Mouse (Mus musculus) CH12.LX (cell line): ENCODE measurements around the gene Kalrn. TPM values are rescaled to one million over a fixed set of nuclear protein-coding genes. Genes with fewer than 3 reads are reported as not detected.

Source experiments
- DNase-seq: peaks from one replicate; pipeline ENCODE4 v3.0.0-alpha.2; 2013; ENCODE audit errors: extremely low read depth
- H3K27ac ChIP-seq: 2 replicates; pipeline ENCODE4 v1.5.1; 2012; ENCODE audit warnings: low read depth, mild to moderate bottlenecking, control low read depth, moderate library complexity; ENCODE audit not compliant: insufficient read depth
- H3K27me3 ChIP-seq: replicated peaks from 2 replicates; pipeline ENCODE3; 2012; ENCODE audit warnings: inconsistent platforms
- H3K36me3 ChIP-seq, 2 experiments: replicated peaks in 1 of 2; 2 replicates each; pipeline versions ENCODE3 to v1.6.1; 2012; ENCODE audit warnings: inconsistent platforms in 1 of 2, low read length in 1 of 2, mild to moderate bottlenecking in 1 of 2, mixed read lengths in 1 of 2, moderate library complexity in 1 of 2; ENCODE audit not compliant: control insufficient read depth in 1 of 2, insufficient read depth in 1 of 2
- H3K4me1 ChIP-seq, 2 experiments: 2 replicates each; pipeline ENCODE4 v1.6.1; 2012; ENCODE audit warnings: inconsistent platforms in 1 of 2, moderate library complexity in 1 of 2; ENCODE audit not compliant: insufficient read depth in 2 of 2, control insufficient read depth in 1 of 2
- H3K4me2 ChIP-seq: 2 replicates; pipeline ENCODE4 v1.6.1; 2012; ENCODE audit warnings: low read depth, mild to moderate bottlenecking, control low read depth; ENCODE audit not compliant: poor library complexity, insufficient read depth, severe bottlenecking
- H3K4me3 ChIP-seq, 3 experiments: fragments of 150-350 bp in 1 of 3; sonication (generic) in 1 of 3; replicated peaks in 1 of 3; 2 replicates each; pipeline versions ENCODE3 to v1.5.1; 2011 to 2012; ENCODE audit warnings: low read depth in 2 of 3, low read length in 2 of 3, mild to moderate bottlenecking in 2 of 3, moderate library complexity in 2 of 3, control low read depth in 1 of 3, improper control_type of control experiment in 1 of 3, inconsistent platforms in 1 of 3, mixed read lengths in 1 of 3; ENCODE audit not compliant: poor library complexity in 1 of 3
- H3K79me2 ChIP-seq: replicated peaks from 2 replicates; pipeline ENCODE4 v1.6.1; 2012; ENCODE audit warnings: mild to moderate bottlenecking, moderate library complexity; ENCODE audit not compliant: control insufficient read depth, poor library complexity, insufficient read depth, severe bottlenecking; ENCODE audit errors: extremely low read depth
- H3K9ac ChIP-seq: 2 replicates; pipeline ENCODE4 v1.6.1; 2012; ENCODE audit warnings: low read depth, mild to moderate bottlenecking, control low read depth, moderate library complexity; ENCODE audit not compliant: insufficient read depth
- H3K9me3 ChIP-seq: replicated peaks from 2 replicates; pipeline ENCODE3; 2012; ENCODE audit warnings: low read length, inconsistent platforms, mixed read lengths
- E2F4 ChIP-seq: IDR thresholded peaks from 2 replicates; pipeline ENCODE4 v1.6.1; 2011; ENCODE audit warnings: low read depth, low read length, improper control_type of control experiment; ENCODE audit not compliant: insufficient replicate concordance
- GABPA ChIP-seq: IDR thresholded peaks from 2 replicates; pipeline ENCODE4 v1.6.1; 2012; ENCODE audit warnings: low read depth, low read length, improper control_type of control experiment, inconsistent platforms; ENCODE audit not compliant: insufficient replicate concordance
- HCFC1 ChIP-seq: IDR thresholded peaks from 2 replicates; pipeline ENCODE4 v1.6.1; 2012; ENCODE audit warnings: low read depth, mild to moderate bottlenecking, inconsistent platforms, low read length, improper control_type of control experiment
- KAT2A ChIP-seq: IDR thresholded peaks from 2 replicates; pipeline ENCODE4 v1.6.1; 2012; ENCODE audit warnings: low read length, improper control_type of control experiment, inconsistent platforms; ENCODE audit not compliant: insufficient replicate concordance
- MAFK ChIP-seq: IDR thresholded peaks from 2 replicates; pipeline ENCODE4 v1.6.1; 2011; ENCODE audit warnings: low read length, improper control_type of control experiment; ENCODE audit not compliant: insufficient replicate concordance
- MAX ChIP-seq: IDR thresholded peaks from 2 replicates; pipeline ENCODE4 v1.6.1; 2011; ENCODE audit warnings: low read length, improper control_type of control experiment
- MAZ ChIP-seq: IDR thresholded peaks from 2 replicates; pipeline ENCODE4 v1.6.1; 2012; ENCODE audit warnings: low read depth, mild to moderate bottlenecking, inconsistent platforms, low read length, improper control_type of control experiment, moderate library complexity
- NELFE ChIP-seq: IDR thresholded peaks from 2 replicates; pipeline ENCODE4 v1.6.1; 2011; ENCODE audit warnings: low read depth, low read length, improper control_type of control experiment
- NRF1 ChIP-seq: IDR thresholded peaks from 2 replicates; pipeline ENCODE4 v1.6.1; 2014; ENCODE audit warnings: low read depth, mild to moderate bottlenecking, inconsistent platforms, low read length, improper control_type of control experiment, moderate library complexity
- PAX5 ChIP-seq: IDR thresholded peaks from 2 replicates; pipeline ENCODE4 v1.6.1; 2012; ENCODE audit warnings: low read length, inconsistent platforms, mixed read lengths
- POLR2A ChIP-seq: IDR thresholded peaks from 2 replicates; pipeline ENCODE4 v1.6.1; 2011; ENCODE audit warnings: low read depth, mild to moderate bottlenecking, improper control_type of control experiment, low read length
- POLR2AphosphoS2 ChIP-seq: IDR thresholded peaks from 2 replicates; pipeline ENCODE4 v1.6.1; 2011; ENCODE audit warnings: low read depth, low read length, improper control_type of control experiment
- RAD21 ChIP-seq: IDR thresholded peaks from 2 replicates; pipeline ENCODE4 v1.6.1; 2011; ENCODE audit warnings: low read depth, mild to moderate bottlenecking, low read length, improper control_type of control experiment, moderate library complexity
- SIN3A ChIP-seq: IDR thresholded peaks from 2 replicates; pipeline ENCODE4 v1.6.1; 2012; ENCODE audit warnings: low read length, improper control_type of control experiment, inconsistent platforms
- UBTF ChIP-seq: IDR thresholded peaks from 2 replicates; pipeline ENCODE4 v1.6.1; 2012; ENCODE audit warnings: low read depth, mild to moderate bottlenecking, inconsistent platforms, low read length, improper control_type of control experiment, moderate library complexity
- USF2 ChIP-seq: conservative IDR thresholded peaks from 2 replicates; pipeline ENCODE4 v1.6.1; 2011; ENCODE audit warnings: low read depth, low read length, improper control_type of control experiment
- ZC3H11A ChIP-seq: IDR thresholded peaks from 2 replicates; pipeline ENCODE4 v1.6.1; 2012; ENCODE audit warnings: low read depth, mild to moderate bottlenecking, inconsistent platforms, low read length, improper control_type of control experiment
- ZMIZ1 ChIP-seq: IDR thresholded peaks from 2 replicates; pipeline ENCODE4 v1.6.1; 2012; ENCODE audit warnings: low read depth, mild to moderate bottlenecking, inconsistent platforms, low read length, improper control_type of control experiment
- dilution Hi-C: fragments of 300-500 bp; cut with MboI; formaldehyde crosslinking; loops from 2 replicates; pipeline ENCODE4 v1.14.3; 2020; ENCODE audit warnings: low sequenced_read_pairs; ENCODE audit not compliant: extremely low pct_unique_long_range_greater_than_20kb, extremely low pct_ligation_motif_present
- in situ Hi-C: fragments of 300-500 bp; cut with MboI; formaldehyde crosslinking; loops from 3 replicates; pipeline ENCODE4 v1.14.3; 2019; ENCODE audit warnings: low sequenced_read_pairs, low pct_ligation_motif_present, low pct_unique_long_range_greater_than_20kb, mixed read lengths
- polyA plus RNA-seq: library from polyadenylated mRNA; unstranded; fragments of >175 nt; gene quantifications from 2 replicates; pipeline ENCODE4 v1.2.1, GENCODE M21; 2012; ENCODE audit warnings: low read depth; ENCODE audit not compliant: insufficient read length
- total RNA-seq, 2 experiments: library from RNA; depleted of rRNA; stranded (reverse); fragments of 300-350 nt in 1 of 2; fragments of >200 nt in 1 of 2; gene quantifications; 2 replicates each; pipeline ENCODE4 v1.2.3; 2012 to 2014

Kalrn gene
- total and polyA plus RNA-seq, 3 experiments: 0.08 to 0.09 TPM; not detected in 1

GRCm38 (mm10) chr16:34228661-34229060, 344.7 kb downstream of the Kalrn start:
- no peak overlapping the region for H3K27ac ChIP-seq
- peaks cover 83% of the 10 kb centered on the region for H3K27me3 ChIP-seq
- no peak overlapping the region for H3K9ac ChIP-seq
- no peak overlapping the region for H3K4me3 ChIP-seq
- H3K79me2 ChIP-seq: no peaks in the 10 kb centered on the region
- no peaks in the 10 kb centered on the region for H3K4me1 ChIP-seq
- in situ Hi-C loops: no loop called here
- TF ChIP-seq UBTF: no peak
- no peak for DNase-seq
- H3K36me3 ChIP-seq: no peaks in the 10 kb centered on the region
- H3K4me2 ChIP-seq: no peak overlapping the region
- dilution Hi-C loops: no loop called here
- no peaks in the 10 kb centered on the region for H3K9me3 ChIP-seq

DNA sequence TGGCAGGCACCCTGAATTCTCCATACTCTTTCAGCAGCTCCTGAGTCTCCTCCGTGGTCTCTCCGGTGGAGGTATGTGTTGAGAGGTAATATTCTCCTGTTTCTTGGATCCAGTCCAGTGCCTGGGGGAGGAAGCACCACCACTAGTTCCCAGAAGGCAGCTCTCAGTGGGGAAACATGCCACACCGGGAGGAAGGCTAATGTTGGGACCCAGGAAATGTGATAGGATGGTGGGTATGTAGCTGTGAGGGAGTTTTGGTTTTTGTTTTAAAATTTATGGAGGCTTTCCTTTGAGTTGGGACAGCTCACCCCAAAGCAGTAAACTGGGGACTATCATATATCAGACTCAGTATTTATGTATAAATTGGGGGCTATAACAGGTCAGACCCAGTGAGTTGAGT, 361.2 kb downstream of the Kalrn start:
- H3K4me1 ChIP-seq: peaks cover 5 to 9% of the 10 kb centered on the region in 2 experiments
- H3K79me2 ChIP-seq: no peaks in the 10 kb centered on the region
- H3K4me3 ChIP-seq: no peak overlapping the region
- peaks cover 64% of the 10 kb centered on the region for H3K27me3 ChIP-seq
- H3K4me2 ChIP-seq: no peak overlapping the region
- no peak for DNase-seq
- in situ Hi-C loops: no loop called here
- no peaks in the 10 kb centered on the region for H3K36me3 ChIP-seq
- no peaks in the 10 kb centered on the region for H3K9me3 ChIP-seq
- no peak overlapping the region for H3K9ac ChIP-seq
- no peak overlapping the region for H3K27ac ChIP-seq
- no peak for TF ChIP-seq POLR2A
- TF ChIP-seq MAFK: no peak
- TF ChIP-seq GABPA: no peak
- no peak for TF ChIP-seq ZC3H11A
- TF ChIP-seq HCFC1: no peak
- no peak for TF ChIP-seq E2F4
- TF ChIP-seq KAT2A: no peak
- TF ChIP-seq MAX: no peak
- TF ChIP-seq USF2: no peak
- no peak for TF ChIP-seq ZMIZ1
- TF ChIP-seq POLR2AphosphoS2: no peak
- no peak for TF ChIP-seq PAX5
- TF ChIP-seq NELFE: no peak
- TF ChIP-seq SIN3A: no peak
- dilution Hi-C loops: no loop called here

GRCm38 (mm10) chr16:34211243-34211642, 362.1 kb downstream of the Kalrn start:
- no peak overlapping the region for H3K27ac ChIP-seq
- TF ChIP-seq GABPA (no peak), ZMIZ1 (no peak), MAZ (no peak), POLR2AphosphoS2 (no peak), RAD21 (no peak), ZC3H11A (no peak), NRF1 (no peak)
- no peaks in the 10 kb centered on the region for H3K79me2 ChIP-seq
- H3K4me3 ChIP-seq: no peak overlapping the region
- dilution Hi-C loops (no loop called here), in situ Hi-C loops (no loop called here)
- no peaks in the 10 kb centered on the region for H3K9me3 ChIP-seq
- H3K36me3 ChIP-seq: no peaks in the 10 kb centered on the region
- no peak for DNase-seq
- no peak overlapping the region for H3K4me2 ChIP-seq
- H3K27me3 ChIP-seq: peaks cover 65% of the 10 kb centered on the region
- no peak overlapping the region for H3K9ac ChIP-seq
- H3K4me1 ChIP-seq: peaks cover 5 to 9% of the 10 kb centered on the region in 2 experiments
